Mouse (Mus musculus) midbrain, embryonic 16.5 days (tissue): Measurements from ENCODE around the gene Ano8. TPM values are rescaled to one million over a fixed set of nuclear protein-coding genes. Genes with fewer than 3 reads are reported as not detected.

Experiments used
- ATAC-seq: fragments of 200-750 bp; cut with Nextera tagmentation; 2 replicates; pipeline ENCODE4 v1.8.0; 2017; ENCODE audit warnings: moderate TSS enrichment
- H3K27ac ChIP-seq: fragments of 300-500 bp; sonication (generic); 2 replicates; pipeline ENCODE4 v1.5.1; 2014; ENCODE audit warnings: mild to moderate bottlenecking, low read length, mixed read lengths
- H3K27me3 ChIP-seq: fragments of 300-500 bp; sonication (generic); 2 replicates; pipeline ENCODE4 v1.6.1; 2014; ENCODE audit warnings: low read depth, low read length, mixed read lengths; ENCODE audit not compliant: control insufficient read depth, insufficient read depth
- H3K36me3 ChIP-seq: fragments of 300-500 bp; sonication (generic); 2 replicates; pipeline ENCODE4 v1.6.1; 2014; ENCODE audit warnings: mild to moderate bottlenecking, low read length, moderate library complexity, mixed read lengths; ENCODE audit not compliant: control insufficient read depth, insufficient read depth
- H3K4me1 ChIP-seq: fragments of 300-500 bp; sonication (generic); 2 replicates; pipeline ENCODE4 v1.6.1; 2014; ENCODE audit warnings: mild to moderate bottlenecking, low read length, mixed read lengths; ENCODE audit not compliant: control insufficient read depth, insufficient read depth
- H3K4me2 ChIP-seq: fragments of 300-500 bp; sonication (generic); 2 replicates; pipeline ENCODE4 v1.6.1; 2014; ENCODE audit warnings: mild to moderate bottlenecking, low read length, mixed read lengths
- H3K4me3 ChIP-seq: fragments of 300-500 bp; sonication (generic); 2 replicates; pipeline ENCODE4 v1.5.1; 2014; ENCODE audit warnings: low read depth, mild to moderate bottlenecking, low read length, moderate library complexity, mixed read lengths
- H3K9ac ChIP-seq: fragments of 300-500 bp; sonication (generic); 2 replicates; pipeline ENCODE4 v1.6.1; 2014; ENCODE audit warnings: low read depth, low read length, mixed read lengths
- H3K9me3 ChIP-seq: fragments of 300-500 bp; sonication (generic); replicated peaks from 2 replicates; pipeline ENCODE4 v1.6.1; 2014; ENCODE audit warnings: mild to moderate bottlenecking, low read length, mixed read lengths; ENCODE audit not compliant: control insufficient read depth, poor library complexity, severe bottlenecking
- WGBS: fragments of 180-500 bp; shearing (Covaris S2); extraction: QIAGEN DNeasy Blood & Tissue Kit; methylation state at CpG from one replicate; pipeline ENCODE4 v1.1.7; 2014; 5-methylcytosine and 5-hydroxymethylcytosine counted together
- polyA plus RNA-seq: library from polyadenylated mRNA; unstranded; fragments of >200 nt; fragmentation: Nextera tagmentation; extraction: Ambion mirVana; gene quantifications from 2 replicates; pipeline ENCODE4 v1.2.1, GENCODE M21; 2015

Gene Ano8
- polyA plus RNA-seq, 1 experiment from 2014 or later, result 5.9 TPM

DNA sequence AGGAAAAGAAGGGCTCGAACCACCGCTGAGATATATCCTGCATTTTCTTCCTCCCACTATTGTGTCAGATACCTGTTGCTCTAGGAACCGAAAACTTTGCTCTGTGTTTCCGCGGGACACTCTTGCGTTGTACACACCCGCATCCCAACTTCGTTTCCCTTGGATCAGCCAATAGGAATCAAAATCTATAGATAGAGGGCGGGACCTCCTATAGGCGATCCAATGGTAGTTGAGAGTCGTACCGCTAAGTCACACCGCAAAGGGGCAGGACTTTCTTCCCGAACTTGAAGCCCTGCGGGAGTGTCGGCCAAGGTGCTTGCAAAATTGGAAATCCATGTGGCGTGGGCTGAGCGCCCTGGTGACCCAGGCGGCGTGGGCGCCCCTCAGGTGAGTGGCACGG is 2.7 kb upstream of the Ano8 start:
- H3K27ac ChIP-seq, result no peak overlapping the region
- peak overlapping the region; percentile 76 for H3K9ac ChIP-seq
- H3K27me3 ChIP-seq, result no peaks in the 10 kb centered on the region
- ATAC-seq, result peak; percentile 84
- WGBS, result 0% methylated on average over 22 of the region's 22 CpGs
- peak overlapping the region; percentile 99 for H3K4me2 ChIP-seq
- peaks cover 27% of the 10 kb centered on the region for H3K4me1 ChIP-seq
- H3K4me3 ChIP-seq, result peak overlapping the region; percentile 79
- H3K9me3 ChIP-seq, result no peaks in the 10 kb centered on the region
- peaks cover 12% of the 10 kb centered on the region for H3K36me3 ChIP-seq

DNA sequence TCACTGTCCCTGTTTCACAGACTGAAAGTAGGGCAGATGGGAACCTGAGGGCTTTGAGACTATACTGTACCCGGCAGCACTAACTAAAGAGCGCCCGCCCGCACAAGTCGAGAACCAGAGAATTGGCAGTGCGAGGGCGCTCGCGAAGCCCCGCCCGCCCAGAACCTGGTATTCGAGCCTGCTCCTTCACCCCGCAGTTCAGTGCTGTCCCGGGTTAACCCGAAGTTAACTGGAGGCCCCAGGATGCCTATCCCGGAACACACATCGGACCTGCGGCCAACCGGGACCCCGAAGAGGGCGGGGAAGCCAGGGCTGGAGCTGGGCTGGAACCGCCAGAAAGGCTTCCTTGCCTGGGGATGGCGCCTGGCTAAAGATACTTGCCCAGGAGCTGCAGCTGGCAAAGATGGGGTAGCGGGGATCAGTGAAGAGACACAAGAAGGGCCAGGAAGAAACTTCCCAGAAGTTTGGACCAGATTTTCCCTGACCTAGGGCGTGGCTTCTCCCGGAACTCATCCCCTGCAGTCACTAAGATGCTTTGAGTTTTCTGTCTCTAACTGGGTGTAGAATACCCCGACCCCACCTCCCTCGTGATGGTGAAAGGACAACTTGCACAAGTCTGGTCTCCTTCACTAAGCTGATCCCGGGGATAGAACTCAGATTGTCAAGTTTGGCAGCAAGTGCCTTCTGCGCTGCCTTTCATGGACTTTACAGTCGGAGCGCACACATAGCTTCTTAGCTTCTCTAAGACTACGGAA is 2.1 kb upstream of the Ano8 start, which contains the start of gene Gtpbp3:
Gene Gtpbp3, plus strand, starts transcription at position 413 of the 755 bp plus-strand sequence.
- peak within 1 kb of the TSS; percentile 99 for H3K4me2 ChIP-seq
- no peaks in the 10 kb centered on the region for H3K9me3 ChIP-seq
- H3K4me1 ChIP-seq, result peaks cover 29% of the 10 kb centered on the region
- no peaks in the 10 kb centered on the region for H3K27me3 ChIP-seq
- peak within 1 kb of the TSS; percentile 48 for H3K27ac ChIP-seq
- H3K4me3 ChIP-seq, result peak within 1 kb of the TSS; percentile 79
- ATAC-seq, result peak; percentile 43
- H3K9ac ChIP-seq, result peak within 1 kb of the TSS; percentile 76
- under 1% methylated on average over 33 of the region's 33 CpGs for WGBS
- H3K36me3 ChIP-seq, result peaks cover 14% of the 10 kb centered on the region

DNA sequence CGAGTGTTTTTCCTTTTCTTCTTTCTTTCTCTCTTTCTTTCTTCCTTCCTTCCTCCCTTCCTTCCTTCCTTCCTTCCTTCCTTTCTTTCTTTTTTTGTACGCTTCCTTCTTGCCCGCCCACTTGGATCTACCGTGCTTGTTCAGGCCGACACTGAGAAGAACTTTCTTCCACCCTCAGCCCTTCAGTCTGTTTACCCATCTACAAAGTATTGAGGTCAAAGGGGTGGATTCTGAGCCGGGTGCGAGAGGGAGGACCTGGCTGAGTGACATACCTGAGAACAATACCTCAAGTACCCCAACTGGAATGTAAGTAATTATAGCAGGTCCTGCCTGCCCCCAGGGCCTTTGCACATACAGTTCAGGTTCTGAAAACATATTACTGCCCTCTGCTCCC is 370 bp upstream of the Ano8 start:
- H3K36me3 ChIP-seq, result peaks cover 7% of the 10 kb centered on the region
- H3K9me3 ChIP-seq, result no peaks in the 10 kb centered on the region
- peak overlapping the region; percentile 60 for H3K9ac ChIP-seq
- peak overlapping the region; percentile 66 for H3K27ac ChIP-seq
- WGBS, result 18% methylated on average over 7 of the region's 7 CpGs
- no peak for ATAC-seq
- H3K4me1 ChIP-seq, result peaks cover 29% of the 10 kb centered on the region
- peak overlapping the region; percentile 93 for H3K4me3 ChIP-seq
- H3K4me2 ChIP-seq, result peak overlapping the region; percentile 92
- H3K27me3 ChIP-seq, result no peaks in the 10 kb centered on the region

DNA sequence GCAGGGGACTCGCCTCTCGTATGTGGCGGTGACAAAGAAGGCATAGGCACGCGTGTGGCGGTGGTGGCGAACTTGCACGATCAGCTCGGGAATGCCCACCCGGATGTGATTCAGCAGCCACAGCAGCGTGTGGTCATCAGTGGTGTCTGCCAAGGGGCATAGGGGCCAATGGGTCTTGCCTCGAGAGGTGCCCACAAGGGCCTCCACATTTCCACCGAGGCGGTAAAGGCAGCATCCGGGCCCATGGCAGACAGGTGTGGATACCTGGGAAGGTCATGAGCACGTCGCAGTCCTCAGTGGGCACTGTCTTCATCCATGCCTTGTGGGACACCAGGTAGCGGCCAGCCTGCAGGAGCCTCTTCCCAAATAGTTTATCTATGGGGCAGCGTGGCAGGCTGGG is 1.0 kb downstream of the Ano8 start:
- peaks cover 29% of the 10 kb centered on the region for H3K4me1 ChIP-seq
- H3K36me3 ChIP-seq, result peaks cover 14% of the 10 kb centered on the region
- no peak for ATAC-seq
- no peaks in the 10 kb centered on the region for H3K27me3 ChIP-seq
- H3K4me2 ChIP-seq, result peak overlapping the region; percentile 92
- peak overlapping the region; percentile 93 for H3K4me3 ChIP-seq
- H3K9ac ChIP-seq, result peak overlapping the region; percentile 98
- no peaks in the 10 kb centered on the region for H3K9me3 ChIP-seq
- H3K27ac ChIP-seq, result no peak overlapping the region
- 94% methylated on average over 19 of the region's 19 CpGs for WGBS

DNA sequence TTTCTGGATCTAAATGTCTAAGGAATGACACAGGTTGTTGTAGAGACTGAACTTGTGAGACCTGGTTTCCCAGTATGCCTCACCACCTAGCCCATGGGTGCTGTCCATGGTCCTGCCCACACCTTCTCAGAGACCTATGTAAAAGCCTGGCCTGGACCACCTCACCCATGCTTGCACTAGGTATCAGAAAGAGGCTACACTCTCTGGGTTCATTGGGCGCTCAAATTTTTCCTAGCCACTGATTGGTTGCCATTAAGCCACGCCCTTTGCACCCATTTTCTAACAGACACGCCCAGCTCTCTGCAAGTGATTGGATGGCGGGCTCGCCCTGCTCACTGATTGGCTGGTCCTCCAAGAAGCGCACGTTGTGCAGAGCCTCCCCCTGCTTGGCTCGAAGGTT is 1.8 kb downstream of the Ano8 start:
- peaks cover 21% of the 10 kb centered on the region for H3K4me1 ChIP-seq
- ATAC-seq, result no peak

GRCm38 (mm10) chr8:71478943-71479342 is 6.8 kb downstream of the Ano8 start:
- Histone ChIP-seq H3K9me3 (no peaks in the 10 kb centered on the region), H3K27ac (no peak overlapping the region), H3K4me3 (no peak overlapping the region), H3K9ac (no peak overlapping the region), H3K27me3 (no peaks in the 10 kb centered on the region), H3K4me1 (peaks cover 16% of the 10 kb centered on the region), H3K4me2 (no peak overlapping the region), H3K36me3 (peaks cover 32% of the 10 kb centered on the region)
- WGBS, result 88% methylated on average over 11 of the region's 11 CpGs
- ATAC-seq, result no peak

More for the DNA sequence above, 1.8 kb downstream of the Ano8 start:
- no peaks in the 10 kb centered on the region for H3K9me3 ChIP-seq
- H3K36me3 ChIP-seq, result peaks cover 18% of the 10 kb centered on the region
- no peak overlapping the region for H3K4me3 ChIP-seq
- H3K27me3 ChIP-seq, result no peaks in the 10 kb centered on the region
- H3K27ac ChIP-seq, result no peak overlapping the region
- 57% methylated on average over 8 of the region's 8 CpGs for WGBS
- no peak overlapping the region for H3K4me2 ChIP-seq
- no peak overlapping the region for H3K9ac ChIP-seq

DNA sequence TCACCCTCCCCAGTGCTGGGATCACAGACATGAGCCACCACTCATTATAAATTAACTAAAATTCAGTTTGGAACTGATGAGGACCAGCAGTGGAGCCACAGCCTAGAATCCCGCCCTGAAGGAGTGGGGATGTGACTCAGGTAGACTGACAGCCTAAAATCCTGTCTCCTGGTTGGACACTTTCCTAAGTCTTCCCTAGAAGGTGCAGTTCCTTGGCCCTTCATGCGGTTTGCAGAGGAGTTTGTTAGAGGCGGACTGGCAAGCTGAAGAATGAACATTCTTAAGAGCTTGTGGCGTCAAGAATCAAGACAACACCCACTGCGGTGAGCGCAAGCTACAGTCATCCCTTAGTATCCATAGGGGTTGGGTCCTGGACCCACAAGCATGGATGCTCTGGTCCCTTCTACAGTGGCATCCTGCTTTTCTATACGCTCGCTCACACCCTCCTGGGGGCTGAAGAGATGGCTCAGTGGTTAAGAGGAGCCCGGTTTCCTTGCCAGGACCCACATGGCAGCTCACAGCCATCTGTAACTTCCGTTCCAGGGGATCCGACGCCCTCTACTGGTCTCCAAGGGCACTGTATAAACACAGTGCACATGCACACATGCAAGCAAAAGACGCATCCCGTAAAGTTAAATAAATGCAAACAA is 8.4 kb downstream of the Ano8 start:
- H3K4me1 ChIP-seq, result peaks cover 12% of the 10 kb centered on the region
- H3K27me3 ChIP-seq, result no peaks in the 10 kb centered on the region
- H3K4me3 ChIP-seq, result peak overlapping the region; percentile 51
- WGBS, result 43% methylated on average over 14 of the region's 14 CpGs
- peaks cover 34% of the 10 kb centered on the region for H3K36me3 ChIP-seq
- peak overlapping the region; percentile 78 for H3K9ac ChIP-seq
- no peak for ATAC-seq
- peak overlapping the region; percentile 91 for H3K27ac ChIP-seq
- no peaks in the 10 kb centered on the region for H3K9me3 ChIP-seq
- peak overlapping the region; percentile 79 for H3K4me2 ChIP-seq

- H3K4me2 ChIP-seq, result peak overlapping the region; percentile 79
- H3K4me1 ChIP-seq, result peaks cover 12% of the 10 kb centered on the region
- peak overlapping the region; percentile 51 for H3K4me3 ChIP-seq
- H3K27ac ChIP-seq, result peak overlapping the region; percentile 91
- WGBS, result under 1% methylated on average over 63 of the region's 121 CpGs
- H3K9ac ChIP-seq, result peak overlapping the region; percentile 78
- peak; percentile 56 for ATAC-seq
- H3K36me3 ChIP-seq, result peaks cover 39% of the 10 kb centered on the region
- H3K9me3 ChIP-seq, result no peaks in the 10 kb centered on the region
- H3K27me3 ChIP-seq, result no peaks in the 10 kb centered on the region
Observed at GRCm38 (mm10) chr8:71476099-71476940, 9.4 kb downstream of the Ano8 start.
